Mouse (Mus musculus) myocyte (in vitro differentiated cells): Measurements from ENCODE around the gene Nr2f6. TPM values are rescaled to one million over a fixed set of nuclear protein-coding genes. Genes with fewer than 3 reads are reported as not detected.

ENCODE experiments used
- H3K27me3 ChIP-seq: one replicate; pipeline ENCODE4 v1.6.1; 2011; ENCODE audit not compliant: control insufficient read depth, insufficient read depth, insufficient read length
- H3K36me3 ChIP-seq: one replicate; pipeline ENCODE4 v1.6.1; 2011; ENCODE audit not compliant: control insufficient read depth, insufficient read depth
- H3K4me2 ChIP-seq: one replicate; pipeline ENCODE4 v1.6.1; 2011; ENCODE audit warnings: low read depth, control low read depth
- H3K4me3 ChIP-seq: one replicate; pipeline ENCODE4 v1.5.1; 2011; ENCODE audit warnings: mild to moderate bottlenecking, control low read depth, moderate library complexity
- H3K79me2 ChIP-seq: one replicate; pipeline ENCODE4 v1.6.1; 2011; ENCODE audit not compliant: control insufficient read depth, insufficient read depth
- H3ac ChIP-seq: one replicate; pipeline ENCODE4 v1.6.1; 2011; ENCODE audit not compliant: control insufficient read depth, insufficient read length
- CEBPB ChIP-seq: IDR thresholded peaks from 2 replicates; pipeline ENCODE4 v1.6.1; 2011; ENCODE audit warnings: mild to moderate bottlenecking, moderate library complexity; ENCODE audit not compliant: poor library complexity, insufficient read depth, severe bottlenecking
- E2F4 ChIP-seq: IDR thresholded peaks from one replicate; pipeline ENCODE4 v1.6.1; 2011; ENCODE audit warnings: mild to moderate bottlenecking, control low read depth, moderate library complexity; ENCODE audit not compliant: insufficient read depth
- MAX ChIP-seq: IDR thresholded peaks from one replicate; pipeline ENCODE4 v1.6.1; 2011; ENCODE audit warnings: low read depth, mild to moderate bottlenecking, control low read depth
- MYOD1 ChIP-seq, 3 experiments: IDR thresholded peaks; one replicate each; pipeline ENCODE4 v1.6.1; 2011; ENCODE audit warnings: control low read depth in 2 of 3, low read depth in 2 of 3, mild to moderate bottlenecking in 2 of 3, moderate library complexity in 1 of 3; ENCODE audit not compliant: insufficient read length in 2 of 3, control insufficient read depth in 1 of 3
- MYOG ChIP-seq, 3 experiments: IDR thresholded peaks; one replicate each; pipeline ENCODE4 v1.6.1; 2011; ENCODE audit warnings: control low read depth in 2 of 3, low read depth in 2 of 3, mild to moderate bottlenecking in 2 of 3; ENCODE audit not compliant: insufficient read length in 2 of 3, control insufficient read depth in 1 of 3, insufficient read depth in 1 of 3
- POLR2A ChIP-seq: IDR thresholded peaks from one replicate; pipeline ENCODE4 v1.6.1; 2011; ENCODE audit warnings: low read depth, mild to moderate bottlenecking, control low read depth, moderate library complexity; ENCODE audit not compliant: insufficient read length
- POLR2AphosphoS2 ChIP-seq: IDR thresholded peaks from one replicate; pipeline ENCODE4 v1.6.1; 2011; ENCODE audit warnings: low read depth, control low read depth; ENCODE audit not compliant: insufficient read length
- REST ChIP-seq: IDR thresholded peaks from one replicate; pipeline ENCODE4 v1.6.1; 2011; ENCODE audit warnings: mild to moderate bottlenecking, control low read depth, moderate library complexity; ENCODE audit not compliant: insufficient read depth, insufficient read length
- SRF ChIP-seq: IDR thresholded peaks from one replicate; pipeline ENCODE4 v1.6.1; 2011; ENCODE audit warnings: low read depth; ENCODE audit not compliant: control insufficient read depth, insufficient read length
- TCF12 ChIP-seq: IDR thresholded peaks from one replicate; pipeline ENCODE4 v1.6.1; 2011; ENCODE audit warnings: mild to moderate bottlenecking, control low read depth; ENCODE audit not compliant: poor library complexity, insufficient read depth, severe bottlenecking
- USF1 ChIP-seq: IDR thresholded peaks from one replicate; pipeline ENCODE4 v1.6.1; 2011; ENCODE audit warnings: low read depth, mild to moderate bottlenecking, control low read depth, moderate library complexity
- polyA plus RNA-seq: library from polyadenylated mRNA; unstranded; fragments of >200 nt; fragmentation: generic; extraction: Trizol; gene quantifications from one replicate; pipeline ENCODE4 v1.2.1, GENCODE M21; 2012; ENCODE audit warnings: missing spikeins

Nr2f6 gene
- polyA plus RNA-seq, 1 experiment = 62.3 TPM

DNA sequence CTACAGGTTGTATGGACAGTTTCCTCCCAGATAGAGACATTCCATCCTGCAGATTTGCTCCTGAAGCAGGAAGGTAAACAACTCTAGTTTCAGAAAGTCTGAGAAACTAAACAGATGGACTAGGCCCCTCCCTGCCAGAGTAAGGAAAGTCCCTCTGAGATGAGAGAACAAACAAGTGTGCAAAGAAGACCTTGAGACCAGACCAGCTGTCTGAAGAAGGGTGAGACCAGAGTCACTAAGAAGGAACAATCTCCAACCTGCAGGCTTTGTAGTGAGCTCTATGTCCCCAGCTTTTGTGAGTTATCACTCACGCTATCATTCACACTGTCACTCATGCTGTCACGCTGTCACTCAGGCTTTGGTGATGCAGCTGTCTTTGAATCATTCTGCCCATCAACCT is 9.9 kb upstream of the Nr2f6 start:
- Histone ChIP-seq H3K36me3 (no peaks in the 10 kb centered on the region), H3K4me2 (no peak overlapping the region), H3K27me3 (no peaks in the 10 kb centered on the region), H3K79me2 (no peaks in the 10 kb centered on the region), H3ac (no peak overlapping the region), H3K4me3 (no peak overlapping the region)
- TF ChIP-seq MAX = no peak
- TF ChIP-seq MYOD1 (IDR thresholded peaks at IDR 0.05; ENCODE audit: control insufficient read depth in 1 of 3, insufficient read length in 2 of 3, low read depth in 2 of 3) = no peak
- TF ChIP-seq E2F4 = no peak

DNA sequence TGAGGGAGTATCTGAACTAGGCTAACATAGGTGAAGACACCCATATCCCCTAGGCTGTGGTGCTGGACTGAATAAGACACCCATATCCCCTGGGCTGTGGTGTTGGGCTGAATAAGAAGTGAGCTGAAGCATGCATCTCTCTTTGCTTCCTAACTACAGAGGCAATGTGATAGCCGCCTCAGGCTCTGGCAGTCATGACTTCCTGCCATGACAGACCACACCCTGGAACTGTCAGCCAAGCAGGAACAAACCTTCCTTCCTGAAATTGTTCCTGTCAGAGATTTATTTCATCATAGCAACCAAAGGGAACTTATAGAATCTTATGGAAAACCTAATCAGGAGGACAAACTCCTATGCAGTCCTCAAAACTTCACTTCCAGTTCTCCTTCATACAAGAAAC is 6.5 kb upstream of the Nr2f6 start:
- no peaks in the 10 kb centered on the region for H3K27me3 ChIP-seq
- no peaks in the 10 kb centered on the region for H3K36me3 ChIP-seq
- no peak overlapping the region for H3K4me3 ChIP-seq
- H3K4me2 ChIP-seq = no peak overlapping the region
- no peak for TF ChIP-seq POLR2A
- no peak for TF ChIP-seq MYOG (IDR thresholded peaks at IDR 0.05; ENCODE audit: control insufficient read depth in 1 of 3, insufficient read depth in 1 of 3, insufficient read length in 2 of 3, low read depth in 2 of 3)
- no peak for TF ChIP-seq POLR2AphosphoS2
- TF ChIP-seq REST = no peak
- TF ChIP-seq MAX = no peak
- TF ChIP-seq CEBPB = no peak
- no peak for TF ChIP-seq USF1
- no peak for TF ChIP-seq MYOD1 (IDR thresholded peaks at IDR 0.05; ENCODE audit: control insufficient read depth in 1 of 3, insufficient read length in 2 of 3, low read depth in 2 of 3)
- TF ChIP-seq TCF12 = no peak
- no peak for TF ChIP-seq E2F4
- H3ac ChIP-seq = no peak overlapping the region
- H3K79me2 ChIP-seq = no peaks in the 10 kb centered on the region

DNA sequence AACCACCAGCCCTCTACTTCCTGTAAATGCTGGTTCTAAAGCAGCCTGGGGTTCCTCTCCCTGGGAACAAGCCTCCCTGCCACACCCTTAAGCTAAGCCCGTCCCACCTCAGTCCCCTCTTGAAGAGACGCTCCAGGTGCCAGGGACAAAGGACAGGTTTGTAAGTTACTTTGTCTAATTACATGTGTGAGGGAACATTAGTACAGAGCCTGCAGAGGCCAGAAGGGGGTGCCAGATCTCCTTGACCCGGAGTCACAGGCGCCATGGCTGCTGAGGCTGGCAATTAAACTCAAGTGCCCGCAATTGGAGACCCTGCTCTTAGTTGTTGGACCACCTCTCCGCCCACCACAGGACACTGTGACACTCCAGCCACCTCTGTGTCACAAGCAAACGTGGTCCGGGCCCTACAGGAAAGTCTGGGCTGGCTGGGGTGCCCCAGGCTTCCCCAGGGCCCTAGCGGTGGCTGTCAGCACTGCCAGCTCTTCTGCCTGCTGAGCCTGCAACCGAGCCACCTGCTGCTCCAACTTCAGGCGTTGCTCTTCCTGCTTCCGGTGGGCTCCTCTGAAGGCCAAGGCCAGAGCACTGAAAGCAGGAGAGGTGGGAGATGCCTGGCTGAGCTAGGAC is 3.6 kb upstream of the Nr2f6 start:
- Histone ChIP-seq H3K79me2 (peaks cover 8% of the 10 kb centered on the region), H3K27me3 (no peaks in the 10 kb centered on the region), H3K4me3 (no peak overlapping the region), H3K4me2 (no peak overlapping the region), H3ac (no peak overlapping the region), H3K36me3 (no peaks in the 10 kb centered on the region)
- TF ChIP-seq E2F4 = no peak

DNA sequence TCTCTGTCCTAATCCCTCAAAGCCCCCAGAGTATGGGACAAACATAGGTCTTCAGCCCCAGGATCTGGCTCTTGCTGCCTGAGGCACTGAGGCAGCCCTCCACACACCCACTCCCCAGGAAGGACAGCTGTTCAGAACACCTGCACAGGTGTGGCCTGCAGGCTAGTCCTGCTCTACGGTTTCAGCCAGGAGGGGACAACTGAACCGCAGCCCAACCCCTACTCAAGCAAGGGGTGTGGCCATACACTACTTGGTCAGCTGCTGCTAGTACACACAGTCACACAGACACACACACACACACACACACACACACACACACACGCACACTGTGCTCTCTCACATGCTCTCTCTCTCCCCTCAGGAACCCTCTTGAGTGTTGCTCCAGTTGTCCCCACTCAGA is 2.1 kb upstream of the Nr2f6 start:
- Histone ChIP-seq H3K4me3 (no peak overlapping the region), H3ac (no peak overlapping the region), H3K27me3 (no peaks in the 10 kb centered on the region), H3K79me2 (peaks cover 19% of the 10 kb centered on the region), H3K4me2 (no peak overlapping the region), H3K36me3 (no peaks in the 10 kb centered on the region)
- TF ChIP-seq MYOD1 (IDR thresholded peaks at IDR 0.05; ENCODE audit: control insufficient read depth in 1 of 3, insufficient read length in 2 of 3, low read depth in 2 of 3) = peak in 1 of 3 experiments; percentile 21
- peak in 1 of 3 experiments; percentile 51 for TF ChIP-seq MYOG (IDR thresholded peaks at IDR 0.05; ENCODE audit: control insufficient read depth in 1 of 3, insufficient read depth in 1 of 3, insufficient read length in 2 of 3, low read depth in 2 of 3)
- no peak for TF ChIP-seq POLR2AphosphoS2

DNA sequence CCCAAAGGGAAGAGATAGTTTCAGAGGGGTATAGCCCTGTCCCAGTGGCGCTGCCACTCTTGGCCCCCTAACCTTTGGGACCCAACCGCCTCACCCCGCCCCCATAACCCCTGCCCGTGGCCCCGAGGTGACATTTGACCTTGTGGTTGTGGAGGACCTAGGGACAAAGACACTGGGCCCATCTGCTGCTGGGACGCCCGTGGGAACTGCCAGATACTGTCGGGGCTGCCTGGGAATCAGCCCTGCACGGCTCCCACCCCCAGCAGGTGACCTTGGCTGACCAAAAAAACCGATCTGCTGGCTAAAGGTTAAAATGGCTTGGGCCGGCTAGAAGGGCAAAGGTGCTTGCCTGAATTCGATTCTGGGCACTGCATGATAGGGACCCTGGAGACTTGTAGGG is 1.6 kb upstream of the Nr2f6 start:
- TF ChIP-seq POLR2AphosphoS2 = no peak
- no peak for TF ChIP-seq POLR2A
- H3K4me3 ChIP-seq = no peak overlapping the region
- no peak overlapping the region for H3ac ChIP-seq
- H3K27me3 ChIP-seq = no peaks in the 10 kb centered on the region
- H3K4me2 ChIP-seq = no peak overlapping the region
- H3K36me3 ChIP-seq = no peaks in the 10 kb centered on the region
- peaks cover 19% of the 10 kb centered on the region for H3K79me2 ChIP-seq

DNA sequence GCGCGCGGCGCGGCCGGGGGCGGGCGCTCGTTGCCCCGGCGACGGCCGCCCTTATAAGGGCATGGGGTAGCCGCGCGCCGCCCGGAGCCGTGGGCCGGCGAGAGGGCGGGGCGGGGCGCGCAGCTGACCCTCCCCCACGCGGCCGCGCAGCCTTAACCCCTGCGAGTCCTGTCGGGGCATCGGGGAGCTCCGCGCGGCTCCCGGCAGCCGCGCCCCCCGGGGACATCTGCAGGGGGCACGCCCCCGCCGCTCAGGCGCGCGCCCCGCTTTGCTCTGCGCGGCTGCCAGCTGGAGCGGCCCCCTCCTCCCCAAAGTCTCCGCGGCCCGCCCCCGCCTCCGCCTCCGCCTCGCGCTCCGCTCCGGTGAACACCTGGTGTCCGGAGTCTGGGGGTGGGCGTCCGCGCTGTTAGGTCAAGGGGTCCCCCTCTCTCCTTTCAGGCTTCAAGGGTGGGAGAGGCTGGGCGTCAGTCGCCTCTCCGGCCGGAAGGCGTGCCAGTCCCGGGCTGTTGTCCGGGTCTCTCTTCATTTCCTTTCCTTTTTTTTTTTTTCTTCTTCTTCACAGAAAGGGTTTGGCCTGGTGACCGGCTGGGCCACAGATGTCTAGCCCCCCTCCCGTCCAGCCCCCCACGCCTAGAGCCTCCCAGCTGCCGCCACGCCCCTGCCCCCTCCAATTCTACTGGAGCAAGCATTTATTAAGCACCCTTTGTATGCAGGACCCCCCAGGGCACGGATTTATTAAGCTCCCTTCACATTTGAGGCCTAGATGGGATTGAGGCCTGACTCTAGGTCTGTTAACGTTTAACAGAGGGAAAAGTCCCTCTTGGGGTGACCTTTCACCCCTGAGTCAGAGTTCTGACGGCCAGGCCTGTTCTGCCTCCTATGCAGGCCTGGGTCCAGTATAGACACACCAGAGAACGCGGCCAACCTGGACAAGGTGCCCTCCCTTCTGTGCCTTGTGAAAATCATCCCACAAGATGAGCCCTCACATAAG is 506 bp upstream of the Nr2f6 start:
- H3K4me2 ChIP-seq = peak overlapping the region; percentile 65
- peak overlapping the region; percentile 50 for H3ac ChIP-seq
- no peaks in the 10 kb centered on the region for H3K36me3 ChIP-seq
- no peaks in the 10 kb centered on the region for H3K27me3 ChIP-seq
- H3K4me3 ChIP-seq = peak overlapping the region; percentile 69
- TF ChIP-seq USF1 = no peak
- TF ChIP-seq POLR2A = peak; percentile 49
- TF ChIP-seq SRF = peak; percentile 94
- peak in 1 of 3 experiments; percentile 46 for TF ChIP-seq MYOG (IDR thresholded peaks at IDR 0.05; ENCODE audit: control insufficient read depth in 1 of 3, insufficient read depth in 1 of 3, insufficient read length in 2 of 3, low read depth in 2 of 3)
- no peak for TF ChIP-seq TCF12
- peak in 1 of 3 experiments; percentile 63 for TF ChIP-seq MYOD1 (IDR thresholded peaks at IDR 0.05; ENCODE audit: control insufficient read depth in 1 of 3, insufficient read length in 2 of 3, low read depth in 2 of 3)
- H3K79me2 ChIP-seq = peaks cover 19% of the 10 kb centered on the region
